Mouse (Mus musculus) heart, embryonic 15.5 days (tissue): Measurements from ENCODE around the gene Mkrn2. TPM values are rescaled to one million over a fixed set of nuclear protein-coding genes. Genes with fewer than 3 reads are reported as not detected.

Experiments
- ATAC-seq: fragments of 200-750 bp; cut with Nextera tagmentation; replicated peaks from 2 replicates; pipeline ENCODE4 v1.8.0; 2017; ENCODE audit warnings: low read depth, moderate TSS enrichment; ENCODE audit not compliant: insufficient number of reproducible peaks, insufficient read depth, low FRiP score
- H3K27ac ChIP-seq: fragments of 300-500 bp; sonication (generic); 2 replicates; pipeline ENCODE4 v1.5.1; 2015; ENCODE audit warnings: mild to moderate bottlenecking, inconsistent platforms
- H3K27me3 ChIP-seq: fragments of 300-500 bp; sonication (generic); 2 replicates; pipeline ENCODE4 v1.6.1; 2015; ENCODE audit warnings: inconsistent platforms
- H3K36me3 ChIP-seq: fragments of 300-500 bp; sonication (generic); 2 replicates; pipeline ENCODE4 v1.6.1; 2015; ENCODE audit warnings: mild to moderate bottlenecking, inconsistent platforms
- H3K4me1 ChIP-seq: fragments of 300-500 bp; sonication (generic); replicated peaks from 2 replicates; pipeline ENCODE4 v1.6.1; 2015; ENCODE audit warnings: inconsistent platforms
- H3K4me2 ChIP-seq: fragments of 300-500 bp; sonication (generic); 2 replicates; pipeline ENCODE4 v1.6.1; 2015; ENCODE audit warnings: inconsistent platforms, mild to moderate bottlenecking, moderate library complexity
- H3K4me3 ChIP-seq: fragments of 300-500 bp; sonication (generic); 2 replicates; pipeline ENCODE4 v1.5.1; 2015; ENCODE audit warnings: mild to moderate bottlenecking, inconsistent platforms
- H3K9ac ChIP-seq: fragments of 300-500 bp; sonication (generic); 2 replicates; pipeline ENCODE4 v1.6.1; 2015; ENCODE audit warnings: mild to moderate bottlenecking, inconsistent platforms
- H3K9me3 ChIP-seq: fragments of 300-500 bp; sonication (generic); replicated peaks from 2 replicates; pipeline ENCODE4 v1.6.1; 2016; ENCODE audit warnings: inconsistent platforms
- WGBS: fragments of 180-500 bp; shearing (Covaris S2); methylation state at CpG from one replicate; pipeline ENCODE4 v1.1.7; 2015; ENCODE audit warnings: mixed read lengths; 5-methylcytosine and 5-hydroxymethylcytosine counted together
- polyA plus RNA-seq: library from polyadenylated mRNA; unstranded; fragments of >200 nt; fragmentation: Nextera tagmentation; extraction: Ambion mirVana; gene quantifications from 2 replicates; pipeline ENCODE4 v1.2.1, GENCODE M21; 2015

Mkrn2 gene
- polyA plus RNA-seq, 1 experiment from 2014 or later = 20.5 TPM

DNA sequence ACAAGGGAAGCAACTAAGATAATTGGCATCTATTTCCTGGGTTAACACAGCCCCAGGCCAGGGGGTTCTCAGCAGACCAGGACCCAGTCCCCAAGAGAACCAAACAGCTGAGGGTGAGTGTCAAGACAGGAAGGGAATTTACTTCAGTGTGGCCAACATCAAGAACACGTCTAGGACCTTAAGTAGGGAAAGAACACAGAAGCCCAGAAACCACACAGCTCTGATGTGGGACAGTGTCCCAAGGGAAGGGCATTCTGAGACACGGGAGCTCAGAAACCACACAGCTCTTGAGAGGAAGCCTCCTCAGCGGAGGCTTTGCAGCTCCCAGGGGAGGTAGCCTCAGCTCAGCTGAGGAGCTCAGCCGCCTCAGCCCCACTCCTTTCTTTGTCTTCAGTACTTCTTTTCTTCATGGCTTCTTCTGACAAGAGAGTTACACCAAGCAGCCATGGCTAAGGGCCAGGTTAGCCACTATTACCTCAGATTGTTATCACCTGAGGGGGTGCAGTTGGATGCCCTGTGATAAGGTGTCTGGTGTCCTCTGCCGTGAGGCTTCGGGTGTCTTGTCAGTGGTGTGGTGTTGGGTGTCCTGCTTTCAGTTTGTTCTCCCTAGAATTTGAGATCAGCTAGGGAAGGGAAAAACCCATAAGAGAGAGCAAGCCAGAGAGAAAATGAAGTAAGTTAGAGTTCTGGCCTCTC, 18.1 kb upstream of the Mkrn2 start:
- peaks cover 7% of the 10 kb centered on the region for H3K4me1 ChIP-seq
- H3K27me3 ChIP-seq = no peaks in the 10 kb centered on the region
- H3K36me3 ChIP-seq = peaks cover 10% of the 10 kb centered on the region; the same call in 1 of the 2 replicates
- 70% methylated on average over 6 of the region's 6 CpGs for WGBS
- ATAC-seq = no peak
- no peak overlapping the region for H3K4me2 ChIP-seq
- H3K9ac ChIP-seq = no peak overlapping the region
- H3K4me3 ChIP-seq = no peak overlapping the region
- H3K9me3 ChIP-seq = no peaks in the 10 kb centered on the region
- no peak overlapping the region for H3K27ac ChIP-seq

DNA sequence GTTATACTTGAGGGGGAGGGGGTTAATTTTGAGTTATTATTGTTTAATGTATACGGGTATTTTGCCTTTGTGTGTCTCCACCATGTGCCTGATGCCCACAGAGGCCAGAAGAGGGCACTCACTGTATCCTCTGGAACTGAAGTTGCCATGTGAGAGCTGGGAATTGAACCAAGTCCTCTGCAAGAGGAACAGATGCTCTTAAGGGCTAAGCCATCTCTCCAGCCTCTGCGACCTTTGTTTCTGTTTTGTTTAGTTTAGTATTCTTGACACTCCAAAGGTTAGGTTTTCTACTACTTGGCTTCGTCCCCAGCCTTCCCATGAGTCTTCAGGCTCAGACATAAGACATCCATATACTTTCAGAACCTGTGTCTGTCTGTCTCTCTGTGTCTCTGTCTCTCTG, 17.5 kb upstream of the Mkrn2 start:
- H3K4me1 ChIP-seq = peaks cover 7% of the 10 kb centered on the region
- no peak for ATAC-seq
- WGBS = 77% methylated on average over 3 of the region's 3 CpGs
- H3K27me3 ChIP-seq = no peaks in the 10 kb centered on the region
- no peak overlapping the region for H3K4me2 ChIP-seq
- no peak overlapping the region for H3K4me3 ChIP-seq
- no peak overlapping the region for H3K9ac ChIP-seq
- H3K36me3 ChIP-seq = peaks cover 5% of the 10 kb centered on the region; the same call in 1 of the 2 replicates
- no peaks in the 10 kb centered on the region for H3K9me3 ChIP-seq
- no peak overlapping the region for H3K27ac ChIP-seq

DNA sequence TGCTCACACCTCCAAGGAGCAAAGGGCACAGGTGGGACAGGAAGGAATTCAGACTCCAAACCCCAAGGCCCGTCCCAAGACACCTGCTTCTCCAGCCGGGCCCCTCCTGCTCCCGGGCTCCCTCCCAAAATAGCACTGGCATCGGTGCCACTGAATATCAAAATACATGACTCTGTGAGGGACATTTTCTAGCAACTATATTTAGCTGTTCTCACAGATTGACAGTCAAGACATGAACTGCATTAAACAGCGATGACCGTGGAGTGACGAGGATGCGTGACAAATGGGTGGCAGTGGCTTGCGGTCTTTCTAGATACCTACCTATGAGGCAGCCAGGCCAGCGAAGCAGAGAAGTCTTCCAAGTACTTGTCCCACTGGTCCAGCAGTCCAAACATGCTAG, 15.4 kb upstream of the Mkrn2 start:
- H3K4me3 ChIP-seq = no peak overlapping the region
- H3K27ac ChIP-seq = peak overlapping the region; percentile 68
- no peak for ATAC-seq
- H3K27me3 ChIP-seq = no peaks in the 10 kb centered on the region
- peaks cover 7% of the 10 kb centered on the region for H3K4me1 ChIP-seq
- H3K4me2 ChIP-seq = peak overlapping the region; percentile 55
- no peaks in the 10 kb centered on the region for H3K36me3 ChIP-seq
- no peak overlapping the region for H3K9ac ChIP-seq
- WGBS = 41% methylated on average over 10 of the region's 10 CpGs
- no peaks in the 10 kb centered on the region for H3K9me3 ChIP-seq

DNA sequence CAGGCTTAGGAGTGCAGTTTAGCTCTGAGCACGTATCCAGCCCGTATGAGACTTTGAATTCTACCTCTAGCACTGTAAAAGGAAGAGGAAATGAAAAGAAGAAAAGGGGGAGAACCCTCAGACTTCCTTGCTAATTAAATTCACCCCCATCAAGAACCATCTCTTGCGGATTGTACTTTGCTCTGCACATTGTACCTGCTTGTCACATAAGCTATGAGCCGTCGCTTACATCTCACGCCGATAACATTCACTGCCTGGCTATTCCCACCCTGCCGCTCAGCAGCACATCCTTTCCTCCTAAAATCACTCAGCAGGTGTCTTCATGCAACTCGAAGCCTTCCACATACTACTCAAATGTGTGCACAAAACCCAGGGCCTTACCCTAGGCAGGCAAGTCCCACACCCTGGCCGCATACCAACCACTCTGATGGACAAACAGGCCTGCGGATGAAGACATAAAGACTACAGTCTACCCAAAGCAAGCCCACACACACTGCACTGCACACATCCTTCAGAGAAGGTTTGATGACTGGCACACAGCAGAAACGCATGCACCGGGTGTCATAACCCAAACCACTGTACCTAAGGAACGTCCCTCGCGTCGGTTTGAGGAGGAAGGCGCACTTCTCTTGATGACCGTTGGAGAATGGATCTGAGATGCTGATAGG, 9.9 kb upstream of the Mkrn2 start:
- no peak overlapping the region for H3K27ac ChIP-seq
- no peaks in the 10 kb centered on the region; the same call in 1 of the 2 replicates for H3K4me1 ChIP-seq
- H3K36me3 ChIP-seq = no peaks in the 10 kb centered on the region
- H3K9ac ChIP-seq = no peak overlapping the region
- no peak overlapping the region for H3K4me3 ChIP-seq
- H3K27me3 ChIP-seq = no peaks in the 10 kb centered on the region
- 83% methylated on average over 19 of the region's 19 CpGs for WGBS
- H3K9me3 ChIP-seq = no peaks in the 10 kb centered on the region
- H3K4me2 ChIP-seq = no peak overlapping the region
- no peak for ATAC-seq

DNA sequence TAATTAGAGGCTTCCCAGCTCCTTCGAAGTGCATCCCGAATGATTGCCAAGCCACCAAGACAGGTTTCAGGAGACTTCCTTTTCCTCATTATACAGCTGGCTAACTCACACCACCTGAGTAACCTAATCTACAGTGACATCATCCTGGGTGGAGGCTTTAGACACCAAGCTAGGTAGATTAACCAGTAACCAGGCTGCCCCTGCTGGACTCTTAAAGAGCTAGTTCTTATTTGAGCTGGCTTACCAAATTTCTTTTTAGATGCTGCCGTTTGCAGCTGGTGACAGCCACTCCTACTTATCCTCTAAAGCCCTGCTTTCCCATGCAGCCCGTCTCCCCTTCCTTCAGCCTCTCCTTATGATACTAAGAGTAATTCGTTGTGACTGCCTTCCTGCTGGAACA, 9.2 kb upstream of the Mkrn2 start, which contains the start of gene Mkrn2os:
TSS of gene Mkrn2os (minus strand) at position 119 of the 400 bp plus-strand sequence.
- no peaks in the 10 kb centered on the region for H3K9me3 ChIP-seq
- H3K4me1 ChIP-seq = no peaks in the 10 kb centered on the region
- H3K4me3 ChIP-seq = no peak within 1 kb of the TSS
- no peaks in the 10 kb centered on the region for H3K36me3 ChIP-seq
- no peak for ATAC-seq
- H3K27me3 ChIP-seq = no peaks in the 10 kb centered on the region
- no peak within 1 kb of the TSS for H3K27ac ChIP-seq
- no peak within 1 kb of the TSS for H3K4me2 ChIP-seq
- H3K9ac ChIP-seq = no peak within 1 kb of the TSS
- 44% methylated on average over 5 of the region's 5 CpGs for WGBS

DNA sequence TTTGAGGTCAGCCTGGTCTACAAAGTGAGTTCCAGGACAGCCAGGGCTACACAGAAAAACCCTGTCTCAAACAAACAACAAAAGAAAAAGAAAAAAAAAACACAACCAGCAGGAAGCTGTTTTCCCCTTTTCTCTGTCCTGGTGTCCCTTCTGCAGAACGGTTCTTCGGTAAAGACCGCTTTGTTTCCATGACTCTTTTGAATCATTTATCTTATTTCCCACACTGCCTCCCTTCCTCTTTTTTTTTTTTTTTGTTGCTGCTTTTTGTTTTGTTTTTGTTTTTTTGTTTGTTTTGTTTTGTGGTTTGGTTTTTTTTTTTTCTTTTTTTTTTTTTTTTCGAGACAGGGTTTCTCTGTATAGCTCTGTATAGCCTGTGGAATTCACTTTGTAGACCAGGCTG, 8.4 kb upstream of the Mkrn2 start:
- WGBS = 75% methylated on average over 4 of the region's 4 CpGs
- no peak for ATAC-seq
- H3K9me3 ChIP-seq = no peaks in the 10 kb centered on the region
- H3K4me3 ChIP-seq = no peak overlapping the region
- no peaks in the 10 kb centered on the region for H3K27me3 ChIP-seq
- H3K36me3 ChIP-seq = no peaks in the 10 kb centered on the region
- no peak overlapping the region for H3K27ac ChIP-seq
- H3K4me2 ChIP-seq = no peak overlapping the region
- H3K4me1 ChIP-seq = no peaks in the 10 kb centered on the region
- H3K9ac ChIP-seq = no peak overlapping the region

DNA sequence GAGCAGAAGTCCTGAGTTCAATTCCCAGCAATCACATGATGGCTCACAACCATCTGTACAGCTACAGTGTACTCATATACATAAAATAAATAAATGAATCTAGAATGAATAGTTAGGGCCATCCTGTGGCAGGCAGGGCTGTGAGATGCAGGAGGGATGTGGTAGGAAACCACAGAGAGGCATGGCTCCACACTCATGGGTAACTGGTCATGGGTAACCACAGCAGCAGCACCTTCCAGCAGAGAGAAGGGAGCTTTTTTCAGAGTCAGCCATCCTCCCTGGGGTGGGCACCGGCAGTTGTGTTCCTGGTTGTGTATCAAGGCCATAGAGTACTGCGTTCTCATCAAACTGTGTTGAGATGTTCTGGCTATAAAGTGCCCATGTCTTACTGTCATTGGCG, 7.2 kb upstream of the Mkrn2 start:
- Histone ChIP-seq H3K27ac (no peak overlapping the region), H3K4me3 (no peak overlapping the region), H3K9me3 (no peaks in the 10 kb centered on the region), H3K36me3 (no peaks in the 10 kb centered on the region), H3K27me3 (no peaks in the 10 kb centered on the region), H3K9ac (no peak overlapping the region), H3K4me1 (no peaks in the 10 kb centered on the region), H3K4me2 (no peak overlapping the region)
- WGBS = 61% methylated on average over 3 of the region's 3 CpGs
- no peak for ATAC-seq

DNA sequence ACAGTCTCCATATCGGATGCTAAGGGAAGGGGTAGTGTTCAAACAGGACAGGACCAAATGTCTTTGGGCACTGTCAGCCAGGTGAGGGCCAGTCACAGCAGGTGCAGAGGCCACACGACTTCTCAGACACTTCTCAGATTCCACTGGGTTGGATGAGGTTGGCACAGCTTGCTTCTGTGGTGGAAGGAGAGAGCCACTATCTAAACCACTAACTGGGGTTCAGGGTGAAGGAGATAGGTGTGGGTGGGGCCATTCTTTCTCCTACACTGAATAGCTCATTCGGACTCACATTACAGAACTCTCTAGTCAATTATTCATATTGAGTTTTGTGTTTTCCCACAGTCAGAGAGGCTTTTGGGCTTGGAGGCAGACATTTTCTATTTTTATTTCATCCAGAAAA, 6.0 kb upstream of the Mkrn2 start:
- no peaks in the 10 kb centered on the region for H3K4me1 ChIP-seq
- no peaks in the 10 kb centered on the region for H3K36me3 ChIP-seq
- no peak overlapping the region for H3K4me3 ChIP-seq
- H3K27ac ChIP-seq = no peak overlapping the region
- H3K27me3 ChIP-seq = no peaks in the 10 kb centered on the region
- ATAC-seq = no peak
- H3K4me2 ChIP-seq = no peak overlapping the region
- H3K9ac ChIP-seq = no peak overlapping the region
- no peaks in the 10 kb centered on the region for H3K9me3 ChIP-seq
- 56% methylated on average over 3 of the region's 3 CpGs for WGBS

DNA sequence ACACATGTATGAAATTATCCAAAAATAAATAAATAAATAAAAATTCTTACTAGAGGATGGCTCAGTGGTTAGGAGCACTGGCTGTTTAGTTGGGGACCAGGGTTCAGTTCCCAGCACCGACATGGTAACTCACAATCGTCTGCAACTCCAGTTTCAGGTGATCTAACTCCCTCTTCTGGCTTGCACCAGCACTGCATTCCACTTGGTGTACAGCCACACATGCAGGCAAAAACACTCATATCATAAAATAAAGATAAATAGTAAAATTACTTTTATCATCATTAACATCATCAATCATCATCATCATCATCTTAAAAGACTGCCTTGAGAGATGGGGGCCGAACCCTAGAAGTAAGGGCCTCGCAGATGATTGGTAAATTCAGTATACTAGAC, 384 bp upstream of the Mkrn2 start:
- no peaks in the 10 kb centered on the region for H3K9me3 ChIP-seq
- H3K27me3 ChIP-seq = no peaks in the 10 kb centered on the region
- H3K9ac ChIP-seq = no peak overlapping the region
- H3K4me2 ChIP-seq = peak overlapping the region; percentile 75
- H3K27ac ChIP-seq = 0 out of 2 replicates have a peak overlapping the region, but pooled peaks have one; percentile 20
- H3K36me3 ChIP-seq = no peaks in the 10 kb centered on the region
- 63% methylated on average over 4 of the region's 4 CpGs for WGBS
- H3K4me3 ChIP-seq = peak overlapping the region; percentile 97
- H3K4me1 ChIP-seq = peaks cover 11% of the 10 kb centered on the region; the same call in 1 of the 2 replicates
- ATAC-seq = no peak

DNA sequence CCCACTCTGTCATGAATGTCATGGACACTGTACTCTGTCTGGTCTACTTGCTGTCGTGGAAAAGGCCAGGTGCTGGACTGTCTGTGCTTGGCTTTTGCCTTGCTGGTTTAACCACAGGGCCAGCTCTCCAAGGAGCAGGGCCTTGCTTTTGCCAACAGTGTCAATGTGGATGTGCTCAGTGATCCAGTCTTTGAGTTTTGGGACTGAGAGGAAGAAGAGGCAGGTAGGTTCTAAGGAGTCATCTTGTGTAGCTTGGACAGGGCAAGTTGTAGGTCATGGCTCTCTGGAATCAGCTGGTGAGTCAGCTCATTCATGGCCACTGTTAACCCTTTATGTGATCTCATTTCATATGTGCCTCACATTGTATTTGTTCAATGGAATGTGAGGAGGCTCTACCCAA, 4.8 kb downstream of the Mkrn2 start:
- no peak overlapping the region for H3K4me2 ChIP-seq
- no peak for ATAC-seq
- H3K27ac ChIP-seq = no peak overlapping the region
- 74% methylated on average over 1 of the region's 1 CpGs for whole genome bisulfite sequencing
- H3K9ac ChIP-seq = no peak overlapping the region
- H3K36me3 ChIP-seq = no peaks in the 10 kb centered on the region
- no peaks in the 10 kb centered on the region for H3K27me3 ChIP-seq
- H3K4me3 ChIP-seq = no peak overlapping the region
- no peaks in the 10 kb centered on the region for H3K9me3 ChIP-seq
- peaks cover 10% of the 10 kb centered on the region; the same call in 1 of the 2 replicates for H3K4me1 ChIP-seq

DNA sequence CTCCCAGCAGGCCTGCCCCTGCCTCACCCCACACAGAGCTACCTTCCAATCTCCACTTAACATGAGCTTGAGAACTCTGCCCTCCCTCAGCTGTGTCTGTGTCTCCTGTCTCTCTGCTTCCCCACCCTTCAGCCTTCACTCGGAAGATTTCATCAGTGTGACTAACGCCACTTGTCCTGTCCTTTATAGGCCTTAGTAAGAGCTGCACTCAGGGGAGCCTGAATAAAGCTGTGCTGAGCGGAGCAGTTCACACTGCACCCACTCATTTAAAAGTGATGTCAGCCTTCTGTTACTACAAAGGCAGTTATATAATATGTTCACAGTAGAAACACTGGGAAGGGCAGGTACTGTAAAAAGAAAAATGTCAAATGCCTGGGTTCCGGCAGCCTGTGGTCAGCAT, 5.7 kb downstream of the Mkrn2 start:
- no peak for ATAC-seq
- Histone ChIP-seq H3K4me3 (no peak overlapping the region), H3K36me3 (peaks cover 8% of the 10 kb centered on the region; the same call in 1 of the 2 replicates), H3K9me3 (no peaks in the 10 kb centered on the region), H3K27ac (no peak overlapping the region), H3K4me1 (peaks cover 8% of the 10 kb centered on the region; the same call in 1 of the 2 replicates), H3K27me3 (no peaks in the 10 kb centered on the region), H3K9ac (no peak overlapping the region), H3K4me2 (no peak overlapping the region)
- 71% methylated on average over 4 of the region's 4 CpGs for WGBS

DNA sequence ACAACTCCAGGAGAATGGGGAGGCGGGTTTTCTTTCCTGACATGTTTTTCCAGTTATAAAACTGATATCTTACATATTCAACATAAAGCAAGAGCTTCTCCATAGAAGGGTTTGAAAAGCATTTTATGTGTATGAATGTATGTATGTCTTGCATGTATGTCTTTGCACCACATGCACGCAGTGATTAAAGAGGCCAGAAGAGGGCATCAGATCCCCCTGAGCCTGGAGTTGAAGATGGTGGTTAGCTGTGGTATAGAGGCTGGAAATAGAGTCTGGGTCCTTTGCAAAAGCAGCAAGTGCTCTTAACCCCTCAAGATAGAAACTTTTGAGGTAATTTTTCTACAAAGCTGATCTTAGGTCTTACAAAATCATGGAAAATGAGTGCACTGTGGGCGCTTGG, 7.4 kb downstream of the Mkrn2 start:
- no peak for ATAC-seq

More for the DNA sequence above, 7.4 kb downstream of the Mkrn2 start:
- H3K9ac ChIP-seq = no peak overlapping the region
- H3K27me3 ChIP-seq = no peaks in the 10 kb centered on the region
- H3K9me3 ChIP-seq = no peaks in the 10 kb centered on the region
- H3K27ac ChIP-seq = no peak overlapping the region
- peaks cover 19% of the 10 kb centered on the region; the same call in 1 of the 2 replicates for H3K36me3 ChIP-seq
- no peaks in the 10 kb centered on the region for H3K4me1 ChIP-seq
- no peak overlapping the region for H3K4me3 ChIP-seq
- no peak overlapping the region for H3K4me2 ChIP-seq
- 69% methylated on average over 3 of the region's 3 CpGs for WGBS
